Mouse (Mus musculus) hindbrain, embryonic 16.5 days (tissue): ENCODE results near the gene Cbx3. TPM values are rescaled to one million over a fixed set of nuclear protein-coding genes. Genes with fewer than 3 reads are reported as not detected.

Experiments
- ATAC-seq: fragments of 200-750 bp; cut with Nextera tagmentation; 2 replicates; pipeline ENCODE4 v1.8.0; 2017; ENCODE audit warnings: moderate TSS enrichment, moderate library complexity
- H3K27ac ChIP-seq: fragments of 300-500 bp; sonication (generic); 2 replicates; pipeline ENCODE4 v1.5.1; 2014; ENCODE audit warnings: low read depth, mild to moderate bottlenecking, control low read depth, low read length, moderate library complexity
- H3K27me3 ChIP-seq: fragments of 300-500 bp; sonication (generic); replicated peaks from 2 replicates; pipeline ENCODE4 v1.6.1; 2014; ENCODE audit warnings: low read length; ENCODE audit not compliant: control insufficient read depth, insufficient read depth
- H3K36me3 ChIP-seq: fragments of 300-500 bp; sonication (generic); 2 replicates; pipeline ENCODE4 v1.6.1; 2014; ENCODE audit warnings: mild to moderate bottlenecking, low read length, moderate library complexity, mixed read lengths; ENCODE audit not compliant: control insufficient read depth, insufficient read depth
- H3K4me1 ChIP-seq: fragments of 300-500 bp; sonication (generic); 2 replicates; pipeline ENCODE4 v1.6.1; 2014; ENCODE audit warnings: low read depth, low read length; ENCODE audit not compliant: control insufficient read depth, insufficient read depth
- H3K4me2 ChIP-seq: fragments of 300-500 bp; sonication (generic); 2 replicates; pipeline ENCODE4 v1.6.1; 2014; ENCODE audit warnings: mild to moderate bottlenecking, low read length, control low read depth, moderate library complexity
- H3K4me3 ChIP-seq: fragments of 300-500 bp; sonication (generic); 2 replicates; pipeline ENCODE4 v1.5.1; 2014; ENCODE audit warnings: mild to moderate bottlenecking, low read length, control low read depth, moderate library complexity
- H3K9ac ChIP-seq: fragments of 300-500 bp; sonication (generic); 2 replicates; pipeline ENCODE4 v1.6.1; 2014; ENCODE audit warnings: low read depth, mild to moderate bottlenecking, control low read depth, low read length, moderate library complexity
- H3K9me3 ChIP-seq: fragments of 300-500 bp; sonication (generic); 2 replicates; pipeline ENCODE4 v1.6.1; 2014; ENCODE audit warnings: mild to moderate bottlenecking, low read length, moderate library complexity; ENCODE audit not compliant: control insufficient read depth
- WGBS: fragments of 180-500 bp; shearing (Covaris S2); extraction: QIAGEN DNeasy Blood & Tissue Kit; methylation state at CpG from one replicate; pipeline ENCODE4 v1.1.7; 2014; 5-methylcytosine and 5-hydroxymethylcytosine counted together
- polyA plus RNA-seq: library from polyadenylated mRNA; unstranded; fragments of >200 nt; fragmentation: Nextera tagmentation; extraction: Ambion mirVana; gene quantifications from 2 replicates; pipeline ENCODE4 v1.2.1, GENCODE M21; 2015

Cbx3 gene
- polyA plus RNA-seq, 1 experiment from 2014 or later: 309 TPM

GRCm38 (mm10) chr6:51467649-51468048 lies 2.5 kb upstream of the Cbx3 start:
- H3K4me1 ChIP-seq: peaks cover 31% of the 10 kb centered on the region
- 2% methylated on average over 2 of the region's 2 CpGs for WGBS
- H3K27me3 ChIP-seq: no peaks in the 10 kb centered on the region
- H3K4me3 ChIP-seq: peak overlapping the region; percentile 54
- H3K27ac ChIP-seq: no peak overlapping the region
- H3K9me3 ChIP-seq: no peaks in the 10 kb centered on the region
- peak overlapping the region; percentile 65 for H3K4me2 ChIP-seq
- no peak overlapping the region for H3K9ac ChIP-seq
- peaks cover 22% of the 10 kb centered on the region for H3K36me3 ChIP-seq
- no peak for ATAC-seq

- peaks cover 13% of the 10 kb centered on the region for H3K36me3 ChIP-seq
- no peaks in the 10 kb centered on the region for H3K9me3 ChIP-seq
- H3K4me3 ChIP-seq: peak overlapping the region; percentile 54
- peak; percentile 18; the same call in 1 of the 2 replicates for ATAC-seq
- no peaks in the 10 kb centered on the region for H3K27me3 ChIP-seq
- under 1% methylated on average over 63 of the region's 63 CpGs for WGBS
- peak overlapping the region; percentile 100 for H3K27ac ChIP-seq
- H3K4me2 ChIP-seq: peak overlapping the region; percentile 65
- peak overlapping the region; percentile 80 for H3K9ac ChIP-seq
- H3K4me1 ChIP-seq: peaks cover 37% of the 10 kb centered on the region
Observed at GRCm38 (mm10) chr6:51468891-51469561, 1.1 kb upstream of the Cbx3 start.

GRCm38 (mm10) chr6:51469715-51470310 lies 347 bp upstream of the Cbx3 start, which contains the start of gene Hnrnpa2b1:
Hnrnpa2b1 (minus strand) TSS chr6:51469894.
- peak within 1 kb of the TSS; percentile 98 for H3K9ac ChIP-seq
- peaks cover 37% of the 10 kb centered on the region for H3K4me1 ChIP-seq
- H3K4me3 ChIP-seq: peak within 1 kb of the TSS; percentile 54
- no peaks in the 10 kb centered on the region for H3K9me3 ChIP-seq
- H3K4me2 ChIP-seq: peak within 1 kb of the TSS; percentile 65
- WGBS: under 1% methylated on average over 58 of the region's 63 CpGs
- H3K27me3 ChIP-seq: no peaks in the 10 kb centered on the region
- peak; percentile 94 for ATAC-seq
- H3K27ac ChIP-seq: peak within 1 kb of the TSS; percentile 100
- peaks cover 8% of the 10 kb centered on the region for H3K36me3 ChIP-seq

- peak overlapping the region; percentile 98 for H3K9ac ChIP-seq
- no peaks in the 10 kb centered on the region for H3K9me3 ChIP-seq
- peaks cover 6% of the 10 kb centered on the region for H3K36me3 ChIP-seq
- peak overlapping the region; percentile 100 for H3K27ac ChIP-seq
- H3K27me3 ChIP-seq: no peaks in the 10 kb centered on the region
- peaks cover 27% of the 10 kb centered on the region for H3K4me1 ChIP-seq
- ATAC-seq: no peak; the same call in 1 of the 2 replicates
- H3K4me3 ChIP-seq: peak overlapping the region; percentile 54
- peak overlapping the region; percentile 56 for H3K4me2 ChIP-seq
- WGBS: 2% methylated on average over 10 of the region's 10 CpGs
Observed at GRCm38 (mm10) chr6:51471179-51471505, 982 bp downstream of the Cbx3 start.

- H3K4me1 ChIP-seq: peaks cover 21% of the 10 kb centered on the region
- H3K9ac ChIP-seq: peak overlapping the region; percentile 33; the same call in 1 of the 2 replicates
- H3K27ac ChIP-seq: no peak overlapping the region
- H3K4me2 ChIP-seq: peak overlapping the region; percentile 66
- H3K27me3 ChIP-seq: no peaks in the 10 kb centered on the region
- H3K9me3 ChIP-seq: no peaks in the 10 kb centered on the region
- H3K36me3 ChIP-seq: peaks cover 9% of the 10 kb centered on the region
- ATAC-seq: no peak
- WGBS: 13% methylated on average over 3 of the region's 3 CpGs
- peak overlapping the region; percentile 54 for H3K4me3 ChIP-seq
Observed at GRCm38 (mm10) chr6:51471782-51472181, 1.6 kb downstream of the Cbx3 start.

- WGBS: 41% methylated on average over 4 of the region's 4 CpGs
- no peak overlapping the region for H3K27ac ChIP-seq
- peak overlapping the region; percentile 54 for H3K4me3 ChIP-seq
- peaks cover 9% of the 10 kb centered on the region for H3K36me3 ChIP-seq
- no peaks in the 10 kb centered on the region for H3K9me3 ChIP-seq
- peak overlapping the region; percentile 66 for H3K4me2 ChIP-seq
- H3K9ac ChIP-seq: peak overlapping the region; percentile 48; the same call in 1 of the 2 replicates
- H3K4me1 ChIP-seq: peaks cover 17% of the 10 kb centered on the region
- no peaks in the 10 kb centered on the region for H3K27me3 ChIP-seq
- no peak for ATAC-seq
Observed at GRCm38 (mm10) chr6:51472213-51472612, 2.1 kb downstream of the Cbx3 start.

- H3K36me3 ChIP-seq: peaks cover 37% of the 10 kb centered on the region
Observed at GRCm38 (mm10) chr6:51479136-51479731, 9.1 kb downstream of the Cbx3 start.

GRCm38 (mm10) chr6:51481548-51481947 lies 11.4 kb downstream of the Cbx3 start:
- Histone ChIP-seq H3K4me3 (no peak overlapping the region), H3K9ac (no peak overlapping the region), H3K27me3 (no peaks in the 10 kb centered on the region), H3K36me3 (peaks cover 30% of the 10 kb centered on the region), H3K4me1 (no peaks in the 10 kb centered on the region), H3K9me3 (no peaks in the 10 kb centered on the region), H3K27ac (no peak overlapping the region), H3K4me2 (no peak overlapping the region)
- WGBS: 94% methylated on average over 8 of the region's 8 CpGs
- ATAC-seq: no peak

More at GRCm38 (mm10) chr6:51479136-51479731, 9.1 kb downstream of the Cbx3 start:
- Histone ChIP-seq H3K9me3 (no peaks in the 10 kb centered on the region), H3K4me1 (no peaks in the 10 kb centered on the region), H3K4me3 (no peak overlapping the region), H3K27ac (no peak overlapping the region), H3K9ac (no peak overlapping the region), H3K4me2 (no peak overlapping the region), H3K27me3 (no peaks in the 10 kb centered on the region)
- no peak for ATAC-seq
- 94% methylated on average over 4 of the region's 4 CpGs for WGBS

GRCm38 (mm10) chr6:51483861-51484260 lies 13.7 kb downstream of the Cbx3 start:
- Histone ChIP-seq H3K4me1 (no peaks in the 10 kb centered on the region), H3K4me2 (no peak overlapping the region), H3K36me3 (peaks cover 25% of the 10 kb centered on the region), H3K9ac (no peak overlapping the region), H3K27ac (no peak overlapping the region), H3K4me3 (no peak overlapping the region), H3K27me3 (no peaks in the 10 kb centered on the region), H3K9me3 (no peaks in the 10 kb centered on the region)
- ATAC-seq: no peak
- WGBS: 97% methylated on average over 3 of the region's 3 CpGs
